Mouse (Mus musculus): Measurements from ENCODE around the gene Adpgk.

The Adpgk gene

GRCm38 (mm10) chr9:59290957-59291687 is at the start of gene Adpgk:
Gene Adpgk, plus strand, starts transcription at chr9:59291558.
- peak; percentile 98 for DNase-seq (ENCODE audit: low spot score)

GRCm38 (mm10) chr9:59245181-59245580 is 46.2 kb upstream of the Adpgk start:
- no peak for DNase-seq (ENCODE audit: low spot score)

GRCm38 (mm10) chr9:59246456-59247029 is 44.8 kb upstream of the Adpgk start:
- no peak for DNase-seq (ENCODE audit: low spot score)

- DNase-seq (ENCODE audit: low spot score): no peak
These were observed 42.0 kb upstream of the Adpgk start for GRCm38 (mm10) chr9:59249359-59249758.

GRCm38 (mm10) chr9:59250272-59250671 is 41.1 kb upstream of the Adpgk start:
- no peak for DNase-seq (ENCODE audit: low spot score)

GRCm38 (mm10) chr9:59254716-59255421 is 36.5 kb upstream of the Adpgk start:
- peak; percentile 78 for DNase-seq (ENCODE audit: low spot score)

GRCm38 (mm10) chr9:59259806-59260454 is 31.4 kb upstream of the Adpgk start:
- no peak for DNase-seq (ENCODE audit: low spot score)

- DNase-seq (ENCODE audit: low spot score): no peak
These were observed 25.0 kb upstream of the Adpgk start for GRCm38 (mm10) chr9:59266332-59266731.

- peak; percentile 50 for DNase-seq (ENCODE audit: low spot score)
These were observed 21.6 kb upstream of the Adpgk start for GRCm38 (mm10) chr9:59269728-59270127.

GRCm38 (mm10) chr9:59271081-59271480 is 20.3 kb upstream of the Adpgk start:
- DNase-seq (ENCODE audit: low spot score): no peak

GRCm38 (mm10) chr9:59271711-59272110 is 19.6 kb upstream of the Adpgk start:
- DNase-seq (ENCODE audit: low spot score): peak; percentile 83

GRCm38 (mm10) chr9:59273199-59273598 is 18.2 kb upstream of the Adpgk start:
- no peak for DNase-seq (ENCODE audit: low spot score)

- DNase-seq (ENCODE audit: low spot score): no peak
These were observed 16.4 kb upstream of the Adpgk start for GRCm38 (mm10) chr9:59274846-59275455.

GRCm38 (mm10) chr9:59278199-59278598 is 13.2 kb upstream of the Adpgk start:
- no peak for DNase-seq (ENCODE audit: low spot score)

GRCm38 (mm10) chr9:59278694-59279093 is 12.7 kb upstream of the Adpgk start:
- no peak for DNase-seq (ENCODE audit: low spot score)

- no peak for DNase-seq (ENCODE audit: low spot score)
These were observed 10.5 kb upstream of the Adpgk start for GRCm38 (mm10) chr9:59280888-59281287.

- DNase-seq (ENCODE audit: low spot score): peak; percentile 68
These were observed 9.3 kb upstream of the Adpgk start for GRCm38 (mm10) chr9:59281871-59282682.

- DNase-seq (ENCODE audit: low spot score): no peak
These were observed 8.7 kb upstream of the Adpgk start for GRCm38 (mm10) chr9:59282683-59282986.

- no peak for DNase-seq (ENCODE audit: low spot score)
These were observed 5.7 kb upstream of the Adpgk start for GRCm38 (mm10) chr9:59285614-59286013.

GRCm38 (mm10) chr9:59288058-59288457 is 3.3 kb upstream of the Adpgk start:
- DNase-seq (ENCODE audit: low spot score): no peak

- DNase-seq (ENCODE audit: low spot score): no peak
These were observed 2.5 kb upstream of the Adpgk start for GRCm38 (mm10) chr9:59288685-59289410.
